Mouse (Mus musculus): Measurements from ENCODE around the gene Cutc.

Gene Cutc

DNA sequence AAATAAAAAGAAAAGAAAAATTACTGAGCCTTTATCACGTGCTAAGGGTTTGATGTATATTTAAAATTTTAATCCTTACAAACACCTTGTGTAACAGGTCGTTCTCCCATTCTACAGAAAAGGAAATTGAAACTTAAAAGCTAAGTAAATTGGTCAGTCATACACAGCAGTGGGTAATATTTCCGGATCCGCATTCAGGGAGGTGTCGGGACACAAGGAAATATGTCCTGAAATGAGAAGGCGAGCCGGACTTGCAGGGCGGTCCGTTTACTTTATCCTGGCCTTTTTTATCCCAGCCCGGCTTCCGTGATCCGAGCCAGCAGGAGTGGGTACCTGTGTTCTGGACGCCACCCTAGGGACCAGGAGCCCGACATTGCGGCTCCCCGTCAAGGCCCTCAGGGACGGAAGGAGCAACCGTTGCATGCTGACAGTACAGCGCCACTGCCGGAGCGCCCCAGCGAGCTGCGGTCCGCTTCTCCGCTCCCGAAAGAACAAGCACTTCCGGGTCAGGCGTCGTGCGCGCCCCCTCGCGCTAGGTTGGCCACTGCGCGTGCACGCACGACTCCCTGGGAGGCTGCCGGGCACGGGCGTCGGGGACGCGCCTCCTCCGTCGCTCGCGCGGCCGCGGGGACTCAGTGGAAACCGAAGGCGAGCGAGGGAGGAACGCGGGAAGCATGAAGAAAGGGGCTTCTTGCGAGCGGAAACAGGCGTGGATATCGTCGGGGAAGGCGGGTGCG, at the start of gene Cutc, which contains the start of gene Cox15:
TSS of gene Cutc (plus strand) at position 508 of the 737 bp plus-strand sequence.
TSS of gene Cox15 (minus strand) at position 512 of the 737 bp plus-strand sequence.
- under 1% methylated on average over 62 of the region's 62 CpGs for WGBS

DNA sequence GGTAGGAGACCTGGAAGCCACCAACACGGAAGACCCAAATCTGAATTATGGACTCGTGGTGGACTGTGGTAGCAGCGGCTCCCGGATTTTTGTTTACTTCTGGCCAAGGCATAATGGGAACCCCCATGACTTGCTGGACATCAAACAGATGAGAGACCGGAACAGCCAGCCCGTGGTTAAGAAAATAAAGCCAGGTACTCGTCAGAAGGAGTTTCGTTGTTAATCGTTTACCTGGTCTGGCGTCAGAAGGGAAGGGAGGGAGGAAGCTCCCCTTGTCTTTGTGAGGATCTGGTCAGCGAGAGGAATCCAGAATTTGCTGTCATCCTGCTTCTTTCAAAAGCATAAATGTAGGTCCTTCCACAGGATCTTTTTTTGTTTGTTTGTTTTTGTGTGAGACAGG, 48.6 kb upstream of the Cutc start:
- 82% methylated on average over 11 of the region's 11 CpGs for WGBS

DNA sequence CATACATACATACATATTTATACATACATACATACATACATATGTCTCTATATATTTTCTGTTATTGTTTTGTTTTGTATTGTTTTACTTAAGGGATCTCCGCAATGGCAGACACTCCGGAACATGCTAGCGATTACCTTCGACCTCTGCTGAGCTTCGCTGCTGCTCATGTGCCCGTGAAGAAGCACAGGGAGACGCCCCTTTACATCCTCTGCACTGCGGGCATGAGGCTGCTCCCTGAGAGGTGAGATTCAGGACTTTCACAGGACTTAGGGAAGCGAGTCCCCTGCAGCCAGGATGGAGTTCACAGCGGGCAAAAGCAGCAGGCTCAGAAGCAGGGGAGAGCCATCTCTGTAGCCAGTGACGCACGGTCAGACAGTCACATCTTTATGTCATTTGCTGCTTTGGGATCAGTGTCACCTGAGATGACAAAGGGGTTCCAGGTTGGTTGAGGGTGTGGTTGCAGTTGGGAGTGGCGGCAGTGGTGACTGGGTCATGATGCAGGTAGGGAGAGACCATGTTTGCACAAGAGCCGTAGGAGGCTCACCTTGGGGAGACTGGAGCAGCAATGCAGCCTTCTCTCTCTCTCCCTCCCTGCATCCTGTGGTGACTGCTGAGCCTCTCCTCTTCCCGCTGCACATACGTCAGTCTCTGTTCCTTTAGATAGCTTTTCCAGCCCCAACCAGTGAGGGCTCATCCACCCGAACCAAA, 47.9 kb upstream of the Cutc start:
- 93% methylated on average over 17 of the region's 17 CpGs for WGBS

GRCm38 (mm10) chr19:43708206-43708605, 44.6 kb upstream of the Cutc start:
- 96% methylated on average over 7 of the region's 7 CpGs for WGBS

GRCm38 (mm10) chr19:43709317-43709716, 43.5 kb upstream of the Cutc start:
- 61% methylated on average over 8 of the region's 8 CpGs for WGBS

GRCm38 (mm10) chr19:43711159-43711916, 41.5 kb upstream of the Cutc start:
- 64% methylated on average over 22 of the region's 22 CpGs for WGBS

- WGBS = 83% methylated on average over 5 of the region's 5 CpGs
Observed at GRCm38 (mm10) chr19:43711971-43712370, 40.8 kb upstream of the Cutc start.

DNA sequence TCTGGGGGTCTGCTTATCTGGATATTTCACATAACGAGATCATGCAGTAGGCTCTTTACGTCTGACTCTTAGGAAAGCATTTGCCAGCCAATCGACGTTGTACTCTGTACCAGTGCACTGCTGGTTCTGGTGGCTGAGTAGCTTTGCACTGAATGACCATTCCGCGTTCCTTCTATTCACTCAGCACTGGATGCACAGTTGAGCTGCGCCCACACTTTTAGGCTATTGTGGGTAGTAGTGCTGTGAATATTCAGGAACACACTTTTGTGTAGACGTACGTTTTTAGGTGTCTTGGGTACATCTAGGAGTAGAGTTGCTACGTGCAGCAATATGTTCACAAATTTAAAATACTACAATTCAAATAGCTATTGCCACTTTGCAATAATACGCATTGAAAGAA, 32.7 kb upstream of the Cutc start:
- WGBS = 72% methylated on average over 11 of the region's 11 CpGs

DNA sequence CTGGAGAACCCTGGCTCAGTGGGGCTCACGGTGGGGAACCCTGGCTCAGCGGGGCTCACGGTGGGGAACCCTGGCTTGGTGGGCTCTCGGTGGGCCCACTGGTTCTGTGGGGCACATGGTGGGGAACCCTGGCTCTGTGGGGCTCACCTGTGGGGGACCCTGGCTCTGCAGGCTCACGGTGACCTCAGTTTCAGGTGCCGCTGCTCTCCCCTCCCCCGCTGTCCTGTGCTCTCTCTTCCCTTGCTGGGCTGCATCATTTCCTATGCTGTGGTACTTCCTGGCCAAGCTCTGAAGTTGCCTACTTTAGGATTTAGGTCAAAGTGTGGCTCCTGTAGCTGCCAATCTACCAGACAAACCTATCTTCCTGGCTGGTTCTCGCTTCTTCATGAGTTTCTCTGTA, 29.9 kb upstream of the Cutc start:
- WGBS = 79% methylated on average over 8 of the region's 8 CpGs

DNA sequence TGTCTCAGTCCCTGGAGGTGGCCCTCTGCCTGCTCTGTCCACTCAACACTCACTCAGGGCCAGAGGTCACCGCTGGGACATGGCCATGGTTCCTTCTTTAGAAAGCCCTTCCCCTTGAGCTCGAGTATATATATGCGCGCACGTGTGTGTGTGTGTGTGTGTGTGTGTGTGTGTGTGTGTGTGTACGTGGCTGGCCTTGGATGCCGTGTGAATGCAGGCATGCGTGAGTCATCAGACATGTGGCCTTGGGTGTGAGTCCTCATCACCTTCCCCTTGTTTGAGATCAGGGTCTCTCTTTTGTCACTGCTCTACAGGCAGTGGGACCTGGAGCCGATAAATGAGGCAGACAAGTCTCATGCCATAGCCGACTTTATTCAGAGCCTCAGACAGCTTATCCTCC, 29.3 kb upstream of the Cutc start:
- WGBS = 83% methylated on average over 10 of the region's 10 CpGs

DNA sequence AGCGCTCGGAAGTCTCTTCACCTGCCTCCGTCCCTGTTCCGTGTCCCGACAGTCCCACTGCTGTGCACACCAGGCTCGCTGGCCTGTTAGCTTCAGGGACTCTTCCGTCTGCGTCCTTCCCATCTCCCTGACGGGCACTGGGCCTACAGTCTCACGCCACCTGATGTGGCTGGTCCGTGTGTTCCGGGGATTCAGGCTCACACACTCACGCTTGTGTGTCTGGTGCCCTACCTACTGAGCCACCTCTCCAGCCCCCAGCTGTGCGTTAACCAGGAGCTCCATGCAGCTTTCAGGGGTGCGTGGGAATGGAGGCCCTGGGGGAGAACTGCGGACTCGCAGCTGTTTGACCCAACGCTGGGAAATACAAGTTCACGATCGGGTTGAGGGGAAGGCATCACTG, 28.6 kb upstream of the Cutc start:
- WGBS = 97% methylated on average over 20 of the region's 20 CpGs

- WGBS = 87% methylated on average over 7 of the region's 7 CpGs
Observed at GRCm38 (mm10) chr19:43724821-43725220, 28.0 kb upstream of the Cutc start.

DNA sequence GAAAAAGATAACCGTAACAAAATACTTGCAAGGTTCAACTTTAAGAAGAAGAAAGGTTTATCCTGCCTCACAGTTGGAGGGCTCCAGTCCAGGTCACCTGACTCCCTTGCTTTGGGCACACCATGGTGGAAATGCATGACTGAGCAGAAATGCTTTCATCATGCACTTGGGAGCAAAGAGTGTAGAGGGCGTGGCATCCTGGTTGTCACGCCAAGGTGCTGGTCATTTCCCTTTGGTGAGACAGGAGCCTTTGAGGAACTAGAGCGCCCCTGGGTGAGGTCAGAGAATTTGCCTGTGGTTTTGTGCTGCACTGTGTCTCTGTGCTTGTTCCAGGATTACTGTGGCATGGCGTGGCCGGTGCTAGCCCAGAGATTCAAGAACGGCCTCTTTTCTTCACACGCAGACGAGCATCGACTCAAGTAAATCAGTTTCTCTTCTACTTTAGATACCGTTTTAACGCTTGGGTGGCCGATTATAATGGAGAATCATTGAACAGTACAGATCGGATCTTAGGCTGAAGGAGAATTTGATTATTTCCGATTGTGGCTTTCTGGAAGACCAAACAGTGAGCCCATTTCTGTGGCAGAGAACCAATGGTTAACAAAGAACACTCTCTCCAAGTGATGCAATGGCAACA, 26.2 kb upstream of the Cutc start:
- 77% methylated on average over 15 of the region's 15 CpGs for WGBS

DNA sequence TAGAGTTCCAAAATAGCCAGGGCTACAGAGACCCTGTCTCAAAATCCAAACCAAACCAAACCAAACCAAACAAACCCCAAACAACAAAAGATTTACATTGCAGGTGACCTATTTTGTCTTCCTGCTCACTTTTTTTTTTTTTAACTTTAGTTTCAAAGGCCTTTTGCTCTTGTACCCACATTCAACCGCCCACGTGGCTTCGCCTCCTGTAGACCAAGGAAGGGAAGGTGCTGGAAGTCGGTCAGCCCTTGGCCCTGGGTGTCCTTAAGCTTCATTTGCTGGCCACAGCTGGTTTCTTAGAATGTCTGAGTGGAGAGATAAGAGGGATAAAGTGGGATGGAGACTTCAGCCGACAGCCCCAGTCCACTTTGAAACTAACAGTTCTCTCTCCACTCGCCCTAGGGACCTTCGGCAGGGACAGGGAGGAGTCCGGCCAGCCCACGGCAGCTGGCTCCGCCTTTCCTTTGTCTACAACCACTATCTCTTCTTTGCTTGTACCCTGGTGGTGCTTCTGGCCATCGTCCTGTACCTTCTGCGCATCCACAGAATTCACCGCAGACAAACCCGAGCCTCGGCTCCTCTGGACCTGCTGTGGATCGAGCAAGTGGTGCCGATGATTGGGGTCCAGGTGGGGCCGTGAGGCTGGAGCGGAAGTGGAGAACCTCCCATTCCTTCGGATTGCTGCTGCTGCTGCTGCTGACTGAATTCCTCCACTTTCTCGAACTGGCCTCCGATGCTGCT, 23.3 kb upstream of the Cutc start:
- WGBS = 75% methylated on average over 22 of the region's 22 CpGs

DNA sequence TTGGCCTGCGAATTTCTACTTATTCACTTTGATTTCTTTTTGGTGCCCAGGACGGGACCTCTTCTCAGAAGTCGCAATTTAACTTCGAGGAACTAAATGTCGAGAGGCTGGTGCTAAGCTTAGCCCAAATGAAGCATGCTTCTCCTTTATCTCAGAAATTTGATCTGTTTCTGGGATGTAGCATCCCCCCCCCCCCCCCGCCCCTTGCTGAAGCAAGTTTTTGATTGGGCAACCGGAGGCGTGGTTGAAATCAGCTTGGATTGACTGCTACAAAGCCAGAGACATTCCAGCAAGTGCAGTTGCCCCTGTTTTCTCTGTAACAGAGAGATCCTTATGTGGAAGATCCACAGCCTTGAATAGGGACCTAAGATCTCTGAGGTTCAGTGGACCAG, 22.8 kb upstream of the Cutc start:
- 66% methylated on average over 8 of the region's 8 CpGs for WGBS

GRCm38 (mm10) chr19:43731157-43731556, 21.6 kb upstream of the Cutc start:
- 61% methylated on average over 7 of the region's 7 CpGs for WGBS

DNA sequence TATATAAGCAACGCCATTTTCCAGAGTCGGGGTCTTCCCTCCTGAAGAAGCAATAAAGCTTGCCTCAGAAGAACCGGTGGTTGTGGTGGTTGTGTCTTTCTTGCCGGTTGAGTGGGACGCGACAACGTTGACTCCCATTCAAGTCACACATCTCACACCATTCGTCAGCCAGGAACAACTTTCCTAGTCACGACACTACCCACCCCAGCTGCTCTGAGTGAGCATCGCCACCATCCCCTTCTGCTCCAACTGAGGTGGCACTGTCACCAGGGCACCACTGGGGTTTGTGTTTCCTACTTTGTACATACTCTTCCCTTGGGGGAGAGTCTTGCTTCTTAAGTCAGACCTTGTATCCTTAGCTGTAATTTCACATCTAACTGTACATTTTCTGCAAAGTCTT, 14.4 kb upstream of the Cutc start:
- 74% methylated on average over 10 of the region's 10 CpGs for WGBS

DNA sequence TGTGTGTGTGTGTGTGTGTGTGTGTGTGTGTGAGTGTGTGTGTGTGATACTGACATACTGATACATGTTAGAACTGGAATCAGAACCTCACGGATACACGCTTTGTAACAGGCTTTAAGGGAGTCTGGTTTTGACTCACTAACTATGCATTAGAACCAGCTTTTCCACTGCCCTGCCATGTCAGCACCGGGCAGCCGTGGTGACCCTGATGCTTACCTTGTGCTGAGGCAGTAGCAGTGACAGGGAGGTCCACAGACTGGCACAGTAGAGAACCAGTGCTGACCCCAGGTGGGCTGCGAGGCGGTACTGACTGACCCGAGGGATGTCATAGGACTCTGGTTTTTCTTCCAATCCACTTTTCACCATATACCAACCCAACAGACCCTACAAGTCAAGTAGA, 9.4 kb upstream of the Cutc start:
- WGBS = 94% methylated on average over 7 of the region's 7 CpGs

DNA sequence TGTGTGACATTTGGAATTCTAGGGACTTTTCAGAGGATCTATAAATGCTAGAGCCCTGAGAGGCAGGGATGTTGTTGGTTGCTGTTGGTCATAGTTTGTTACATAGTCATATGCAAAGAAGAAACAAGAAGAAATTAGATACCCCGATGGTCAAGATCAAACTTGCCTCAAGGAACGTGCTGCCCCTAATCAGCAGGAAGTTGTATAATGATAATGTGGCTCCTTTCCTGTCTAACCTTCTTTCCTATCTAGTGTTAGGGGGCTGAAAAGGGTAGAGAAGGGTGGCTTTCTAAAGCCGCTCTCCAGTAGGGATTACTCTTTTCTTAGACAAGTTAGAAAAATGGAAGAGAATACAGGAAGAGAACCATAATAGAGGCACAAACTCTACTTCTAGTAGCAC, 7.1 kb upstream of the Cutc start:
- WGBS = 95% methylated on average over 3 of the region's 3 CpGs

- WGBS = 55% methylated on average over 4 of the region's 4 CpGs
Observed at GRCm38 (mm10) chr19:43747877-43748276, 4.9 kb upstream of the Cutc start.

GRCm38 (mm10) chr19:43750008-43750407, 2.8 kb upstream of the Cutc start:
- 98% methylated on average over 2 of the region's 2 CpGs for WGBS
